Mouse (Mus musculus): Measurements from ENCODE around the gene Smg1.

The Smg1 gene

GRCm38 (mm10) chr7:118103462-118104379, 139.7 kb downstream of the Smg1 start:
- DNase-seq (ENCODE audit: low spot score) = no peak

GRCm38 (mm10) chr7:118102678-118103461, 140.6 kb downstream of the Smg1 start:
- DNase-seq (ENCODE audit: low spot score) = no peak

- peak; percentile 43 for DNase-seq (ENCODE audit: low spot score)
Observed at GRCm38 (mm10) chr7:118102231-118102630, 141.2 kb downstream of the Smg1 start.

- no peak for DNase-seq (ENCODE audit: low spot score)
Observed at GRCm38 (mm10) chr7:118097615-118098014, 145.9 kb downstream of the Smg1 start.
